Mouse (Mus musculus) testis, adult 2 months (tissue): ENCODE data around the gene Akt3.

Experiments
- CTCF ChIP-seq: fragments of 200-500 bp; IDR thresholded peaks from 2 replicates; pipeline ENCODE4 v1.5.1; 2012; ENCODE audit warnings: low read depth, mild to moderate bottlenecking, inconsistent platforms, low read length, moderate library complexity; ENCODE audit not compliant: control insufficient read depth, insufficient read depth, insufficient replicate concordance
- POLR2A ChIP-seq: fragments of 200-500 bp; IDR thresholded peaks from 2 replicates; pipeline ENCODE4 v1.6.1; 2012; ENCODE audit warnings: low read depth, mild to moderate bottlenecking, inconsistent platforms, low read length, moderate library complexity; ENCODE audit not compliant: control insufficient read depth

DNA sequence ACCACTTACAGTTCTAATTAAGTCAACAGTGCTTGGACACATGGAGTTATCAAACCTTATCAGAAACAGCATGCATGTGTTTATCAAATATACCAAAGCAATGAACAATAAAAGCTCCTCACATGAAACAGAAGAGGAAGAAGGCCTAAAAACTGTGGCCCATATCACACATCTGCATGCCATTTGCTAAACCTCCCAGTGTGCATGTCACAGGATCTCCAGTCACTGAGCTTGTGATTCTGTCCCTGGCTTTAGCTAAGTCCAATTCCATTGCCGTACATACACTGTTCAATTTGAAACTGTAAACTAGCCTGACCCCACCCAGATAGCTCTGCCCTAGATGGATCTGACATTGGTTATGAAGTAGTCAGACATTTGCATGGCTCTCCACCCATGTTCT is 9.6 kb upstream of the Akt3 start:
- TF ChIP-seq POLR2A (no peak), CTCF (no peak)
